Mouse (Mus musculus) right cerebral cortex, adult 18-20 months (tissue): ENCODE measurements around the gene Dnaic2.

ENCODE experiments used
- DNase-seq: peaks from one replicate; pipeline ENCODE4 v3.0.0; 2022; ENCODE audit warnings: mixed read lengths

Dnaic2 gene

DNA sequence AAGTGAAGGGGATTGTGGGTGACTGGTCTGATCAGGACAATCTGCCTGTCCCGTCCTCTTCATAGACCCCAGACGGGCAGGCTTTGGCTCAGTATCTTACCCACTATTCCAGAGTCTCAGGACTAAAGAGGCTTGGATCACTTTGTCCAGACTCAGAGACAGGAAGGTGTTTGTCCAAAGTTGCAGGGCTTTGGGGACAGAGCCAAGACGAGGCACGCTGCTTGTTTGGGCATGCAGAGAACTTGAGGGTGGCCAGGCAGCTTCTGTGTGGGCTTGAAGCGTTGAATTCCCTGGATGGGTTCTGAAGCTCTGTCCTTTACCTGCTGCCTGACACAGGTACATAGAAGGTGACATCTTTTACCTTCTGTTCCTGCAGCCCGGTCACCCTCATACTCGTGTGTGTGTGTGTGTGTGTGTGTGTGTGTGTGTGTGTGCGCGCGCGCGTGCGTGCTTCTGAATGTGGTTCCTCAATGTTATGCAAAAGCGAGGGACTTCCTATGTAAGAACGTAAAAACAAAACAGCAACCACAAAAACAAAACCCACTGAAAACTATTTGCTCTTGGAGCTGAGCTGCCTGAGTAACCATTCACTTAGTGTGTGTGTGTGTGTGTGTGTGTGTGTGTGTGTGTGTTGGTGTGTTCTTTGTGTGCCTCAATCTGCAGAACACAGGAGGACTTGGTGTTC, 24.8 kb upstream of the Dnaic2 start:
- DNase-seq, result no peak

DNA sequence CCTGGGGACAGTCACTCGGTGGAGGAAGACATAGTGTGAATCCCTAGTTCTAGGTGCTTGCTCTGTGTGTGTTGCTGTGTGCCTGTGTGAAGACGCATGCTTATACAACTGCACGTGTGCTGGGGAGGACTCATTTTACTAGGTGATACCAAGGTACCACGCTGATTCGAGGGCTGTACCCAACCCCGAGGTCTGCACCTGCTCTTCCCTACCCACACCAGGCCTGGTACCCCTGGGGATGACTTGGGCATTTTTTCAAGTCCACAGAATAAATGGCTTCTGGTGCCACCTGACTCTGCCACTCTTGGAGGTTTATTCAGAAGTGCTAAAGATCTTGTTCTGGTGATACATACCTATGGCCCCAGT, 24.2 kb upstream of the Dnaic2 start:
- DNase-seq, result no peak

DNA sequence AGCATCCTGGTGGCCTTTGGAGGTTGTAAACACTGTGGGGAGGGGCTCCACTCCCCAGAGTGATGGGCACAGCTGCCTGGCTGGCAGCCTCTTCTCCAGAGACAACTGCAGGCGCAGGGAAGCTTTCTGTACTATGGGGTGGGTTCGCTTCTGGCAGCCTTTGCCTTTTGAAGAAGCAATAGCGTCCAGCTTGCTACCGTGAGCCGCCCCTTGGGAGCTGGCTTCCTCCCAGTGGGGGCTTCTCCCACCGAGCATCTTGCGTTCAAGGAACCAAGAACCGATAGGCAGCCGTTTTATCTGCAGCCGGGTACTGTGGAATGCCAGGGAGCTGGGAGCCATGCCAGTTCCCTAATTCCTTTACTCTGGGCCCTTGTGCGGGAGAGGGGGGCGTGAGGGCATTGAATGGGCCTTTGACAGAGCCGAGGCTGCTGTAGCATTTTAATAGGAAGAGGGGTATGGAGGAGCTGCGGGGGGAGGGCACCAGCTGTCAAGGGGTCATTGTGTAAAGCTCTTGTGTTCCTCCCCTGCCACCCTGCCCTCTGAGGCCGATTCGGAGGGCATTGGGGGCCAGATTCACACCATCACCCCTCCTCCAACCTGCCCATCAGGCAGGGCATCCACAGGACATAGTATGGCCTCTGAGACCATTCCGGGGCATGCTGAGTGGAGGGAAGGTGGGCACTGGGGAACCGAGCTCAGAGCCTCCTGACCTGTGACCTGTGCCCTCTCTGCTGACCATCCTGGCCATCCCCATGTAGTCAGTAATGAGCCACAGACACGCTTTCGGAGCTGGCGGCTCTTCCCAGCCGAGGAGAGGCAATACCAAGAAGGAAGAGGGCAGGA, 22.9 kb upstream of the Dnaic2 start:
- peak; percentile 76 for DNase-seq

DNA sequence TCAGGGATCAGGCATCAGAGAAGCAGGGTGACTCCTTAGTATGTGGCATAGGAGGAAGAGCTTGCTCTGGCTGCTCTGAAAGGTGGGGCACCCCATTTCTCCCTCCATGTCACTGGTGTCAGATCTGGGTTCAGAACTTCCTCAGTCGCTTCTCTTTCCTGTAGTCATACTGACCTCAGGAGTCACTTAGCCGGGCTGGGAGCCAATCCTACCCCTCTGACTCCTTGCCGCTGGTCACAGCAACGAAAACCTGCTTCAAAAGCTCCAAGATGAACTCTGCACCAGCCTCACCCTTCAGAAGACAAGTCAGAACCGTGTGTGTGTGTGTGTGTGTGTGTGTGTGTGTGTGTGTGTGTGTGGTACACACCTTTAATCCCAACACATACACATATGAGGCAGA, 20.9 kb upstream of the Dnaic2 start:
- no peak for DNase-seq

DNA sequence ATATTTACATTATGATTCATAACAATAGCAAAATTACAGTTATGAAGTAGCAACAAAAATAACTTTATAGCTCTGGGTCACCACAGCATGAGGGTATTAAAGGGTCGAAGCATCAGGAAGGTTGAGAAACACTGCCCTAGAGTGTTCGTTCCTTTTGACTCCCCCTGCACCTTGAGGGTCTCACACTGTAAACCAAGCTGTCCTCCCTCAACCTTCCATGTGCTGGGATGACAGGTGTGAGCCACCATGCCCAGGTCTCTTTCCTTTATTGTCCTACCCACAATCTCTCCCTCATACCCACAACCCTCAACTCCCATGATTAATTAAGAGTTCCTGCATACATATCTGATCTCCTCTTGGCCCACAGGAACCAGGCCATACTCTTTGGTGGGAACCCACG, 15.8 kb upstream of the Dnaic2 start:
- no peak for DNase-seq

DNA sequence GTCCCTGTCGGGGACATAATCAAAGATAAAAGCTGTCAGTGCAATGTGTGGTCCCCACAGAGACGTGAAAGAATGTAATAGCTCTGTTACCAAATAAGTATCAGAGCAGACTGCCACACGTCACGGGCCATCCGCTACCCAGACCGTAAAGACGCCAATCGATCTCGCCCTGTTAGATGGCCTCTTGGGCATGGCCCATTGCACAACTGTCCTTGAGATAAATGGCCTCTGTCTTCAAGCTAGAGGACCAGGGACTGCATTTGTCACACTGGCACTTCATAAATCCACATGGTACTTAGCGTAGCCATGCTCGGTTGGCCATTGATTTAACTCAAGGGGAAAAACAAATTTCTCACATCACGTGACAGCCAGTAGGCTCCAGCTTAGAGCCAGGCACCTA, 15.3 kb upstream of the Dnaic2 start:
- no peak for DNase-seq

DNA sequence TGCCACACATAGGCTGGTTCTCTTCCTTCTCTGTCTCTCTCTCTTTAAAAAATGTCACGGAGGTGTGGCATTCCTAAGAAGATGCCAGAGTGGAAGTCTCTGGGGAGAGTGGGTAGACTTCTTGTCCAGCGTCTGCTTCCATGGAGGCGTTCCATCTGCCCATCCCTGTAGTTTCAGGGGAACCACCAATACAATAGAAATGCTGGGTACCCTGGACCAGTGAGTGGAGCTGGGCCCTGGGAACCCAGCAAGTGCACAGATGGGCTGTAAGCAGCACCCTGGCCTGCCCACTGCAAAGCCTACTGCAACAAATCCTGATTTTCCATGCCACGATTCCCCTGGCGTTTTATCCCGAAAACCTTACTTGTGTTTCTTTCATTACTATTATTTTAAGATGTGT, 12.7 kb upstream of the Dnaic2 start:
- DNase-seq, result peak; percentile 29

DNA sequence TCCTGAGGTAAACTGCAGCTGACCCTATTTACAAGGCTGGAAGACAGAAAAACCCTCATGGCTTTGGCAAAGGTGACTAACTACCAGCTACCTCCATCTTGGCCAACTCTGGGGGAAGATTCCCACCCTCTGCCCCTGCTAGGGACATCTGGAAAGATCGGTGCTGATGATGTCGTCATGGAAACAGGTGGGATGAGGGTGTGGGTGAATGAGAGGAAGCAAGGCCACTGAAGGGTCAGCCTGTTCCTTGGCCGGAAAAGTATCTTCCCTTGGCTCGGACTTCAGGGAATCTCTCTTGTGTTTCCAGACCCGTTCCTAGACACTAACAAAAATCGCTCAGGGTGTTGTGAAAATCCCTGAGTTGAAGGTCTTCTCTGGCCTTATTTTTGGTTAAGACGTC, 11.7 kb upstream of the Dnaic2 start:
- DNase-seq, result no peak

DNA sequence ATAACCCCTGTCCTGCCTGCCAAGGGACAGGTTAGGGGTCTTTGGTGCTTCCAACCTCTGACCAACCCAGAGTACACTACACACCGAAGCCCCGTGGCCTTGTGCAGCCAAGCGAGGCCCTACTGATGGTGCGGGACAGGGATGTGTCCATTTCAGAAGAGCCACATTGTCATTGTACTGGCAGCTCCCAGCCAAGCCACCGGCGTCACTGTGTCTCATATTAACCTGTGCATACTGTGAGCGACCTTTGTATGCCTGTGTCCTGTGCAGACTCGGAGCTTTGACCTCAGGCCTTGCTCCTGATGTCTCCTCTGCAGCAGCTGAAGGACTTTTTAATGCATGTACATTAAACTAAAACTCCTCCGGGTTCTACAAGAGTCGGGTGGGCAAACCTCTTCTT, 6.7 kb upstream of the Dnaic2 start:
- no peak for DNase-seq

DNA sequence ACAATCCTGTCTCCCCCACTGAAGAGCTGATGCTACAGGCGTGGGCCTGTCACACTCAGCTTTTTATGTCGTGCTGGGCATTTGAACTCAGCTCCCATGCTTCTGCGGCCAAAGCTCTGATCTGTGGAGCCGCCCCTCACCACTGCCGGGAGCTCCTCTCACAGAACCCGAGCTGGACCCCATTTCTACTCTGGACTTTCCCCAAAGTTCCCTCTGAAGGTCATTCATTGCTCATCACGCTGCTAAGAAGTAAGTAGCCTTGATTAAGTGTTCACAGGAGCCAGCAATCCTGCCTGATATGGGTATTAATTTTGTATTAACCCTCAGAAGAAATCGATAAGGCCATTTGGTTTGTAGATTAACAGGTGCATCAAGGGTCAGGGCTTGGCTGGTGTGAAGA, 4.8 kb upstream of the Dnaic2 start:
- no peak for DNase-seq

DNA sequence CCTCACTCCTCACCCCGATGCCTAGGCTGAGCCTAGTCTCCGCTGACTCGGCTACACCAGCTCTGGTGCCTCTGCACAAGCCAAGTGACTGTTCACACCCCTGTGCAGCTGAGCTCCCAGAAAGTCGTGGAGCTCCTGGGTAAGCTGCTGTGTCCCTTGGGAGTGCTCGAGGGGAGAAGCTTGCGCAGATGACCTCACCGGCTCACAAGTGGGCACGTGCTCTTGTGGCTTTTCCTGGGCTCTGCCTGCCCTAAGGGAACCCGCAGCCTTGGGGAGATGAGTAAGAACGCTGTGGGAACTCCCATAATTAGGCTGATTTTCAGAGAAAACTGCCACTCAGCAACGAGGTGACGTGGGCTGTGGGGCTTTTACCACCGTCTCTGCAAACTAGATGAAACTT, 4.2 kb upstream of the Dnaic2 start:
- no peak for DNase-seq

DNA sequence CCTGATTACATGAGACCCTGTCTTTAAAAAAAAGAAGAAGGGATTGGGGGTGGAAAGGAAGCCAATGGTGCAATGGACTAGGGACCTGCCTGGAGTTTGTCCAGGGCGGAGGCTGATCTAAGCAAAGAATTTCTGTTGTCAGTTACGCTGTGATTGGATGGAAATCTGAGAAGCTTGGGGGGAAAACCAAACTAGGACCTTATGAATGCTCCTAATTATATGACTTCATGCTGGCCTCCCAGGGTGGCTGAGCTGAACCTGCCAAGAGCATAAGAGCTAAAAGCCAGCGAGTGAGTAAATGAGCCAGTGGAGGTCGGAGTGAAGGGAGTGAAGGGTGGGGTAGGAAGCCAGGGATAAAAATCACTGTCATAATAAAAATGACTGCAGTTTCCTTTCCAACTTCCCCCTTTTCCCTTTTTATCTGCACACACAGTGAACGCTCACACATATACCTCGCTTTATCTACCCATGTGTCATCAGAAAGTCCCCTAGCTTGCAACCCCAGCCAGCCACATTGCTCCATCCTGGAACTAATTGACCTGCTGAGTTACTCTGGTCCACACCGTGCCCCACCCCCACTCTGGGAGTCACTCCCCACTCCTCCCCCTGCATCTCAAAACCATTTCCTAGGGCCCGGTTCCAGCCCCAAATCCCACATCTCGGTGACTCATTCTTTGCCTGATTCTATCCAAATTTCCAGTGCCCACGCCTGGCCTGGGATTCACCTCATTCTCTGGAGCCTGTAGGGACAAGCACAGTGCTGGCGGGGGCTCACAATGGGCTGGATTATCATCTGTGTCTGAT, 2.2 kb upstream of the Dnaic2 start:
- peak; percentile 77 for DNase-seq

DNA sequence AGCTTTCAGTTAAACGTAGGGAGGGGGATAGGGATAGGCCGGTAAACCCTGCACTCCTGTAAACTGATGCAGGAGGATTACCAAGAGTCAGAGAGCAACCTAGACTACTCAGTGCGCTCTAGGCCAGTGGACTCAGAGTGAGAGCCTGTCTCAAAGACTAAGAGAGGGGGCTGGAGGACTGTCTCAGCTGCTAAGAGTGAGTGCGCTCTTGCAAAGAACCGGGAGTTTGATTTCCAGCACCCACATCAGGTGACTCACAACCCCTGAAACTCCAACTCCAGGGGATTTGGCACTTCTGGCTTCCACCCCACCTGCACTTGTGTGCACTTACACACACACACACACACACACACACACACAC, 598 bp downstream of the Dnaic2 start:
- DNase-seq, result no peak

DNA sequence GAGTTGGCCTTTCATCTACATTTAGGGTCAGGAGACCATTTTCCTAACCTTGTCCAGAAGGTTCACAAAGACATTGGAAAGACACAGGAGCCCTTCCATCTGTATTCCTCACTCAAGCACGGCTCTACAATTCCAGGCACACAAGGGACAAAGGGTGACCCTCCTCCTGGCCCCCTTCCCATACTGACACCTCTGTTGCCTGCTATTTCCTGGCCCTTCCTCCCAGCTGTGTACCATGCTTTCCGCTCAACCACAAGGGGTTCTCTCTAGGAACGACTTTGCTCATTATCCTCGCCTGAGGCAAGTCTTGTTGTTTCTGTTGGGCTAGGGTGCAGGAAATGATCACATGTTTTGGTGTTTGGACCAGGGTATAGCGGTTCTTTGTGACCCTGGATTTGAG, 1.1 kb downstream of the Dnaic2 start:
- no peak for DNase-seq

DNA sequence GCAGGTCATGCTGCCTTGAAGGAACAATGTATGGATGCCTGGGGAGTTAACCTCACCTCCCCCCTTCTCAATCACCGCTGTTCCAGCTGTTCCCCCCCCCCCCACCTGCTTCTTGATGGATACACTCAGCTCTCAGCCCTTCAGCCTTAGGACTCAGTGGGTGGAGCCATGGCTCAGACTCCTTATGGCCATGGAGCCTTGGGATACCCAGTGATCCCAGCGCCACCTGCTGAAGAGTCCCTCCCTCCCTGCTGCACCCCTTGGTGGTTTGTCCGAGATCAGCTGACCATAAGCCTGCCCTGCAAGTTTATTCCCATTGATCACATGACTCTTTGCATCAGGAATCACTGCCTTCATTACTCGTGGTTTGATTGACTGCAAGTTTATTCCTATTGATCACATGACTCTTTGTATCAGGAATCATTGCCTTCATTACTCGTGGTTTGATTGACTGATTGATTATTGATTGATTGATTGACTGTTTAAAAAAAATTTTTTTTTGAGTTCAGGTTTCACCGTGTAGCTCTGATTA, 2.7 kb downstream of the Dnaic2 start:
- no peak for DNase-seq

DNA sequence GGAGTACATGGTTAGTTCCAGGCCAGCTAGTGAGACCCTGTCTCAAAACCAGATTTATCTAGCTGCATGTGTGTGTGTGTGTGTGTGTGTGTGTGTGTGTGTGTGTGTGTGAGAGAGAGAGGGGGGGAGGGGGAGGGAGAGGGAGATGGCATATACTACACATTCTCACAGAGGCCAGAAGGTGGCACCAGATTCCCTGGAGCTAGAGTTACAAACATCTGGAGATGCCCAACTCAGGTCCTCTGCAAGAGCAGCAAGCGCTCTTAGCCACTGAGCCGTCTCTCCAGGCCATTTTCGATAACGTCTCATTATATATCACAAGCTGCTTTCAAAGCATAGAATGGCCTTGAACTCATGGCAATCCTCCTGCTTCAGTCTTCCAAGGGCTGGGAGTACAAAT, 4.5 kb downstream of the Dnaic2 start:
- no peak for DNase-seq

DNA sequence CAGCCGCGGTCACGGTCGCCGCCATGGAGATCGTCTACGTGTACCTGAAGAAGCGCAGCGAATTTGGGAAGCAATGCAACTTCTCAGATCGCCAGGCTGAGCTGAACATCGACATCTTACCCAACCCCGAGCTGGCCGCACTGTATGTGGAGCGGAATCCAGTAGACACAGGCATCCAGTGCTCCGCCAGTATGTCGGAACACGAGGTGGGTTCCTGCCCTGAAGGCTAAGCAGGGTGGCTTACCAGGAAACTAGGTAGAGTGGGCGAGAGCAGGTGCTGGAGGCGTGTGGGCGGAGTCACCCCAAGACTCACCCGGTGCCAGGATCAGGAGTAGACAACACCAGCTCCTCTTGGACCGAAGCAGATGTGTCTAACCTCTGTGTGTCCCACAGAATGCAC, 5.7 kb downstream of the Dnaic2 start:
- DNase-seq, result no peak

DNA sequence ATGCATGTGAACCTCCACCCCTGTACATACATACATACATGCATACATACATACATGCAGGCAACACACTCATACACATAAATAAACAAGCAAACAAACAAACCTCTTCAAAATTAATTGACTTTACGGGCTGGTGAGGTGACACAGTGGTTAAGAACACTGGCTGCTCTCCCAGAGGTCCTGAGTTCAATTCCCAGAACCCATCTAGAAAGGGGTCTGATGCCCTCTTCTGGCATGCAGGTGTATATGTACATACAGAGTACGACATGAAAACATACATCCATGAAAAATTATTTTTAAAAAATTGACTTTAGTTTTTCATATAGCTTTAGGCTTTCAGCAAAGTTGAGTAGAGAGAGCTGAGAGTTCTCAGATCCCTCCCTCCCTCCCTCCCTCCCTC, 8.9 kb downstream of the Dnaic2 start:
- DNase-seq, result no peak

DNA sequence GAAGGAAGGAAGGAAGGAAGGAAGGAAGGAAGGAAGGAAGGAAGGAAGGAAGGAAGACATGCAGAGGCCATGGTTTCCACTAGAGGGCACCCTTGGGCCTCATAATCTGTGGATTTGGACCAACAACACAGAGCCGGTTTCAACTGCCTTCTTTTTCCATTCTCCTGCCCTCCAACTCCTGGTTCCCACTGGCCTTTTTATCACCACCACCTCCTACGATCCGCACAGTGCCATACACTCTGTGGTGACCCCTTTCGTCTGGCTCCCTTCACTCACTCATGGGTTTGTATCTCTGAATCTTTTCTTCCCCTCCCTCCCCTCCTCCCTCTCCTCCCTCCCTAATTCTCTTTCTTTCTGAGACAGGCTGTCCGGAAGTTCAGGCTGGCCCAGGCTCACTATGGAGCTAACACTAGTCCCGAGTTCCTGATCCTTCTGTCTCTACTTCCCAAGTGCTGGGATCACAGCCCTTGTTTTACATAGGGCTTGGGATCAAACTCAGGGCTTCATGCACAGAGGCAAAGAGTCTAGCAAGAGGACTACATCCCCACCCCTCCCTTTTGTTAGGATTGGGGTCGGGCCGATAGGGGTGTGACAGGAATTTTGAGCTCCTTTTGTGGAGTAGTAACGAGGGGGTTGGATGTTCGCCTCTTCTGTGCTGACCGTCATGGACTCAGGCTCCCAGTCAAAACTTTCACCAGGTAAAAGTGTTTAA, 9.9 kb downstream of the Dnaic2 start:
- peak; percentile 39 for DNase-seq

DNA sequence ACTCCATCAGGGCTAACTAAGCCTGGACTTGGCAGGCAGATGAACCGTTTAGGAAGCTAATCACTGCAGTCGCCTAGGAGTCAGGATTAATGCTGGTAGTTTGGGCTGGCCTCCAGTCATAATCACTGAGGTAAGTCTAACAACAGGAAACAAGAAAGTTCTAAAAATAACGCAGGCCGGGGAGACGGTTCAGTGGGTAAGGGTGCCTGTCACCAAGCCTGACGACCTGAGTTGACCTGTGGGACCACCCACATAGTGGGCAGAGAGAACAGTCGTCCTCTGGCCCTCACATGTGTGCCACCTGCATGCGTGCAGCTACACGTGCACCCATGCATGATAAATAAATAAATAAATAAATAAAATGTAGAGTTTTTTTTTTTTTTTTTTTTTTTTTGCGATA, 13.4 kb downstream of the Dnaic2 start:
- DNase-seq, result no peak

DNA sequence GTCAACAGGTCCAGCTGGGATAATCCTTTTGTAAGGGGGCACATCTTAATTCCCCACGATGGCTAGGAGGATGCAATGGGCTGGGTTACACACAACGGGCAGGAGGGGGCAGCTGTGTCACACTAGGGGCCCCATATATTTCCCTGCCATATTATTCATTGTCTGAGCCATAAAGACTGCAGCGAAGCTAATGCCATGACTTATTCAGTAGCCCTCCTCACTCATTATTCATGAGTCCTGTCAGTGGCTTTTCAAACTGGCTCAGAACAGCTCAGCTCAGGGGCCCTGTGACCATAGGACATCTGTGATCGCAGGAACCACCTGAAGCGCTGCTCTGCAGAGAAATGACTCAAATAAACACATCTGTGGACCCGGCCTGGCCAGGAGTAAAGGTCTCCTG, 14.2 kb downstream of the Dnaic2 start:
- no peak for DNase-seq

DNA sequence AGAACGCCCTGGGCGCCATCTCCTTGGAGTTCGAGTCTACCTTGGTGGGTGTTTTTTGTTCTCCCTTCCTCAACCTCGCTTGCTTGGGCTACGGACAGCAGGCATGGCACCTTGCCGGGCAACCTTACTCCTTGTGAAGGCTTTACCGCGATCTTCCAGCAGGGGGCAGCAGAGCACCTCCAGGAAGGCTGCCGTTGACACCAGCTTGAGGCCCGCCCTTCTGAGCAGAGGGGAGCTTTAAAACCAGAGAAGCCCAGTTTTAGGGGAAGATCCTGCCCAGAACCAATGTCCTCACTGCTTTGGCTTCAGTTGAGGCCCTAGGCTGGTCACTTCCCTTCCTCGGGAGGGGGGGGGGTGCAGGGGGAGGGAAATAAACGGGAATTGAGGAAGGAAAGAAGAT, 17.9 kb downstream of the Dnaic2 start:
- peak; percentile 86 for DNase-seq

DNA sequence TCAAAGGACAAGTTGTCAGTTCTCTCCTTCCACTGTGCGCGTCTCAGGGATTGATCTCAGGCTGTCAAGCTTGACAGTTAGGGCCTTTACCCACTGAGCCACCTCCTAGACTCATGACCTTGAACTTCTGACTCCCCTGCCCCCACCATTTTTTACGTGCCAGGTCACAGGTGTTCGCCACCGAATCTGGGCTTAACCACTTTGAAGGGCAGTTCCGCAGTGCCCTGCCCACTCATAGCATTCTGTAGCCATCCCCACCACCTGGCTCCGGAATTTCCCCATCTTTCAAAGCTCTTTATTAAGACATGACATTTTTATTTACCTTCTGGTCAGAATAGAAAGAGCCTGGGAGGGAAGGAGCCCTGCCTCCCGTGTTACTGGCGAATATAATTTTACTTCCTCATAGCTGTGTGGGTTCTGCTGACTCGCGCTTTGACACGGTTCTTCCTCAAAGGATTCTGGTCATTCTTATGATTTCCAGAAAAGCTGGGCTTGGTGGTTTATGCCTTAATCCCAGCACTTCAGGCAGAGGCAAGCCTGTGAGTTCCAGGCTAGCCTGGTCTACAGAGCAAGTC, 20.4 kb downstream of the Dnaic2 start:
- DNase-seq, result no peak
